Mouse (Mus musculus): ENCODE data around the gene Atrip. TPM values are rescaled to one million over a fixed set of nuclear protein-coding genes. Genes with fewer than 3 reads are reported as not detected.
A peak's percentile ranks its signal among the peaks of the same experiment; 100 is the strongest.

The Atrip gene
- polyA plus RNA-seq, 1 experiment from 2014 or later = 32.8 TPM

- Histone ChIP-seq H3K4me3 (replicated peaks) (no peak overlapping the region), H3K27ac (replicated peaks) (no peak overlapping the region), H3K4me2 (no peak overlapping the region), H3K9ac (replicated peaks) (no peak overlapping the region), H3K9me3 (replicated peaks) (no peaks in the 10 kb centered on the region), H3K4me1 (peaks cover 13% of the 10 kb centered on the region; the same call in 1 of the 2 replicates), H3K27me3 (replicated peaks) (no peaks in the 10 kb centered on the region), H3K36me3 (peaks cover 88% of the 10 kb centered on the region)
- WGBS = 92% methylated on average over 11 of the region's 11 CpGs
- ATAC-seq (ENCODE audit: low FRiP score) = no peak
Measured at GRCm38 (mm10) chr9:109110240-109110639, 36.3 kb upstream of the Atrip start.

- Histone ChIP-seq H3K36me3 (peaks cover 70% of the 10 kb centered on the region), H3K9ac (replicated peaks) (no peak overlapping the region), H3K4me2 (no peak overlapping the region), H3K4me1 (peaks cover 35% of the 10 kb centered on the region), H3K27me3 (replicated peaks) (no peaks in the 10 kb centered on the region), H3K9me3 (replicated peaks) (no peaks in the 10 kb centered on the region), H3K27ac (replicated peaks) (no peak overlapping the region), H3K4me3 (replicated peaks) (no peak overlapping the region)
- WGBS = 40% methylated on average over 4 of the region's 6 CpGs
- no peak for ATAC-seq (ENCODE audit: low FRiP score)
Measured at GRCm38 (mm10) chr9:109107341-109107740, 33.4 kb upstream of the Atrip start.

- ATAC-seq (ENCODE audit: low FRiP score) = no peak
- peaks cover 59% of the 10 kb centered on the region for H3K36me3 ChIP-seq
- peaks cover 39% of the 10 kb centered on the region for H3K4me1 ChIP-seq
- no peak overlapping the region for H3K9ac ChIP-seq (replicated peaks)
- no peak overlapping the region for H3K4me3 ChIP-seq (replicated peaks)
- H3K9me3 ChIP-seq (replicated peaks) = no peaks in the 10 kb centered on the region
- peak overlapping the region; percentile 20; the same call in 1 of the 2 replicates for H3K27ac ChIP-seq (replicated peaks)
- H3K27me3 ChIP-seq (replicated peaks) = no peaks in the 10 kb centered on the region
- WGBS = 94% methylated on average over 12 of the region's 12 CpGs
- no peak overlapping the region for H3K4me2 ChIP-seq
Measured at GRCm38 (mm10) chr9:109105648-109106047, 31.7 kb upstream of the Atrip start.

- WGBS = 59% methylated on average over 12 of the region's 12 CpGs
- Histone ChIP-seq H3K4me2 (peak overlapping the region; percentile 19; the same call in 1 of the 2 replicates), H3K9me3 (replicated peaks) (no peaks in the 10 kb centered on the region), H3K27ac (replicated peaks) (peak overlapping the region; percentile 56; the same call in 1 of the 2 replicates), H3K4me3 (replicated peaks) (no peak overlapping the region), H3K36me3 (peaks cover 53% of the 10 kb centered on the region), H3K27me3 (replicated peaks) (no peaks in the 10 kb centered on the region), H3K9ac (replicated peaks) (peak overlapping the region; percentile 20; the same call in 1 of the 2 replicates), H3K4me1 (peaks cover 43% of the 10 kb centered on the region)
- ATAC-seq (ENCODE audit: low FRiP score) = 0 out of 2 replicates have a peak, but pooled peaks have one; percentile 19
Measured at GRCm38 (mm10) chr9:109105011-109105410, 31.1 kb upstream of the Atrip start.

- Histone ChIP-seq H3K4me1 (peaks cover 51% of the 10 kb centered on the region), H3K4me3 (replicated peaks) (no peak overlapping the region), H3K9ac (replicated peaks) (no peak overlapping the region), H3K27ac (replicated peaks) (peak overlapping the region; percentile 28; the same call in 1 of the 2 replicates), H3K9me3 (replicated peaks) (no peaks in the 10 kb centered on the region), H3K4me2 (no peak overlapping the region), H3K36me3 (peaks cover 44% of the 10 kb centered on the region), H3K27me3 (replicated peaks) (no peaks in the 10 kb centered on the region)
- 83% methylated on average over 9 of the region's 9 CpGs for WGBS
- ATAC-seq (ENCODE audit: low FRiP score) = no peak
Measured at GRCm38 (mm10) chr9:109104083-109104482, 30.2 kb upstream of the Atrip start.

GRCm38 (mm10) chr9:109103250-109103649 is 29.3 kb upstream of the Atrip start:
- H3K9me3 ChIP-seq (replicated peaks) = no peaks in the 10 kb centered on the region
- 75% methylated on average over 7 of the region's 7 CpGs for WGBS
- ATAC-seq (ENCODE audit: low FRiP score) = no peak
- H3K27ac ChIP-seq (replicated peaks) = no peak overlapping the region
- no peak overlapping the region for H3K4me3 ChIP-seq (replicated peaks)
- peaks cover 60% of the 10 kb centered on the region for H3K4me1 ChIP-seq
- no peak overlapping the region for H3K4me2 ChIP-seq
- peaks cover 35% of the 10 kb centered on the region for H3K36me3 ChIP-seq
- H3K9ac ChIP-seq (replicated peaks) = no peak overlapping the region
- no peaks in the 10 kb centered on the region for H3K27me3 ChIP-seq (replicated peaks)

- peaks cover 67% of the 10 kb centered on the region for H3K4me1 ChIP-seq
- ATAC-seq (ENCODE audit: low FRiP score) = no peak
Measured at GRCm38 (mm10) chr9:109102541-109102940, 28.6 kb upstream of the Atrip start.

GRCm38 (mm10) chr9:109101933-109102445 is 28.1 kb upstream of the Atrip start:
- 94% methylated on average over 5 of the region's 5 CpGs for WGBS
- no peak overlapping the region for H3K9ac ChIP-seq (replicated peaks)
- H3K4me1 ChIP-seq = peaks cover 70% of the 10 kb centered on the region
- no peak overlapping the region for H3K27ac ChIP-seq (replicated peaks)
- no peaks in the 10 kb centered on the region for H3K9me3 ChIP-seq (replicated peaks)
- H3K27me3 ChIP-seq (replicated peaks) = no peaks in the 10 kb centered on the region
- peaks cover 29% of the 10 kb centered on the region for H3K36me3 ChIP-seq
- no peak overlapping the region for H3K4me2 ChIP-seq
- H3K4me3 ChIP-seq (replicated peaks) = no peak overlapping the region
- ATAC-seq (ENCODE audit: low FRiP score) = no peak

More at GRCm38 (mm10) chr9:109102541-109102940, 28.6 kb upstream of the Atrip start:
- Histone ChIP-seq H3K4me2 (no peak overlapping the region), H3K9me3 (replicated peaks) (no peaks in the 10 kb centered on the region), H3K27me3 (replicated peaks) (no peaks in the 10 kb centered on the region), H3K27ac (replicated peaks) (no peak overlapping the region), H3K36me3 (peaks cover 29% of the 10 kb centered on the region), H3K9ac (replicated peaks) (no peak overlapping the region), H3K4me3 (replicated peaks) (no peak overlapping the region)
- 94% methylated on average over 3 of the region's 3 CpGs for WGBS

GRCm38 (mm10) chr9:109100307-109100928 is 26.5 kb upstream of the Atrip start:
- ATAC-seq (ENCODE audit: low FRiP score) = no peak
- Histone ChIP-seq H3K4me1 (peaks cover 73% of the 10 kb centered on the region), H3K27ac (replicated peaks) (no peak overlapping the region), H3K36me3 (peaks cover 16% of the 10 kb centered on the region), H3K9me3 (replicated peaks) (no peaks in the 10 kb centered on the region), H3K27me3 (replicated peaks) (no peaks in the 10 kb centered on the region), H3K4me3 (replicated peaks) (no peak overlapping the region), H3K4me2 (no peak overlapping the region), H3K9ac (replicated peaks) (no peak overlapping the region)
- 85% methylated on average over 20 of the region's 20 CpGs for WGBS

GRCm38 (mm10) chr9:109098969-109099368 is 25.0 kb upstream of the Atrip start:
- no peak for ATAC-seq (ENCODE audit: low FRiP score)
- Histone ChIP-seq H3K27ac (replicated peaks) (peak overlapping the region; percentile 97), H3K4me1 (peaks cover 68% of the 10 kb centered on the region), H3K4me2 (peak overlapping the region; percentile 71), H3K36me3 (peaks cover 10% of the 10 kb centered on the region; the same call in 1 of the 2 replicates), H3K9me3 (replicated peaks) (no peaks in the 10 kb centered on the region), H3K27me3 (replicated peaks) (no peaks in the 10 kb centered on the region), H3K9ac (replicated peaks) (peak overlapping the region; percentile 14; the same call in 1 of the 2 replicates), H3K4me3 (replicated peaks) (no peak overlapping the region)
- WGBS = 44% methylated on average over 6 of the region's 6 CpGs

- Histone ChIP-seq H3K4me3 (replicated peaks) (peak overlapping the region; percentile 82; the same call in 1 of the 2 replicates), H3K36me3 (peaks cover 10% of the 10 kb centered on the region; the same call in 1 of the 2 replicates), H3K9ac (replicated peaks) (0 out of 2 replicates have a peak overlapping the region, but pooled peaks have one; percentile 9), H3K4me2 (peak overlapping the region; percentile 71), H3K9me3 (replicated peaks) (no peaks in the 10 kb centered on the region), H3K4me1 (peaks cover 71% of the 10 kb centered on the region), H3K27ac (replicated peaks) (peak overlapping the region; percentile 97), H3K27me3 (replicated peaks) (no peaks in the 10 kb centered on the region)
- no peak for ATAC-seq (ENCODE audit: low FRiP score)
- 77% methylated on average over 8 of the region's 8 CpGs for WGBS
Measured at GRCm38 (mm10) chr9:109098366-109098765, 24.4 kb upstream of the Atrip start.

GRCm38 (mm10) chr9:109097831-109098230 is 23.9 kb upstream of the Atrip start:
- H3K27ac ChIP-seq (replicated peaks) = peak overlapping the region; percentile 97
- no peaks in the 10 kb centered on the region for H3K9me3 ChIP-seq (replicated peaks)
- H3K4me2 ChIP-seq = peak overlapping the region; percentile 71
- H3K4me1 ChIP-seq = peaks cover 67% of the 10 kb centered on the region
- ATAC-seq (ENCODE audit: low FRiP score) = no peak
- no peaks in the 10 kb centered on the region for H3K27me3 ChIP-seq (replicated peaks)
- 44% methylated on average over 5 of the region's 5 CpGs for WGBS
- peaks cover 10% of the 10 kb centered on the region; the same call in 1 of the 2 replicates for H3K36me3 ChIP-seq
- peak overlapping the region; percentile 82 for H3K4me3 ChIP-seq (replicated peaks)
- H3K9ac ChIP-seq (replicated peaks) = 0 out of 2 replicates have a peak overlapping the region, but pooled peaks have one; percentile 14
